Mouse (Mus musculus) spleen, postnatal 14 days (tissue): Measurements from ENCODE around the gene Miga2.
"Not testable (repeated sequence)": the region's sequence is repeated elsewhere in the genome, so short reads cannot be mapped to it uniquely, and the experiment has no call there.

Experiments used
- DNase-seq, 2 experiments: peaks; one replicate each; pipeline ENCODE4 v3.0.0; 2021 to 2022; ENCODE audit warnings: low spot score in 2 of 2

Miga2 gene

GRCm38 (mm10) chr2:30397986-30398512, 34.0 kb downstream of the Miga2 start:
- no peak for DNase-seq

GRCm38 (mm10) chr2:30399191-30400171, 35.4 kb downstream of the Miga2 start:
- no peak for DNase-seq

GRCm38 (mm10) chr2:30401581-30401980, 37.5 kb downstream of the Miga2 start:
- DNase-seq, result no peak

- no peak for DNase-seq
These were observed 38.4 kb downstream of the Miga2 start for GRCm38 (mm10) chr2:30402351-30402826.

- DNase-seq, result no peak
These were observed 38.8 kb downstream of the Miga2 start for GRCm38 (mm10) chr2:30402843-30403242.

GRCm38 (mm10) chr2:30403870-30404269, 39.8 kb downstream of the Miga2 start:
- no peak for DNase-seq

GRCm38 (mm10) chr2:30407221-30407620, 43.2 kb downstream of the Miga2 start:
- DNase-seq, result no peak

- no peak for DNase-seq
These were observed 43.7 kb downstream of the Miga2 start for GRCm38 (mm10) chr2:30407778-30408177.

GRCm38 (mm10) chr2:30408452-30409100, 44.5 kb downstream of the Miga2 start:
- no peak for DNase-seq

- DNase-seq, result no peak
These were observed 45.6 kb downstream of the Miga2 start for GRCm38 (mm10) chr2:30409454-30410176.

GRCm38 (mm10) chr2:30413038-30413973, 49.3 kb downstream of the Miga2 start:
- no peak for DNase-seq

- no peak for DNase-seq
These were observed 50.1 kb downstream of the Miga2 start for GRCm38 (mm10) chr2:30414101-30414500.

- DNase-seq, result no peak
These were observed 50.6 kb downstream of the Miga2 start for GRCm38 (mm10) chr2:30414681-30415080.

- DNase-seq, result peak; percentile 85 to 87
These were observed 51.3 kb downstream of the Miga2 start, which contains the start of gene Crat for GRCm38 (mm10) chr2:30415157-30415935. Gene Crat (minus strand): TSS chr2:30415813.

GRCm38 (mm10) chr2:30415936-30416648, 52.1 kb downstream of the Miga2 start, which contains the start of gene Ptpa:
Gene Ptpa (plus strand): TSS chr2:30416039.
- peak; percentile 86 to 91 for DNase-seq

GRCm38 (mm10) chr2:30416649-30416965, 52.6 kb downstream of the Miga2 start:
- DNase-seq, result no peak

GRCm38 (mm10) chr2:30417154-30417553, 53.1 kb downstream of the Miga2 start:
- not testable (repeated sequence) for DNase-seq

GRCm38 (mm10) chr2:30417595-30418165, 53.6 kb downstream of the Miga2 start:
- no peak for DNase-seq

GRCm38 (mm10) chr2:30418259-30418658, 54.2 kb downstream of the Miga2 start:
- no peak for DNase-seq
